Mouse (Mus musculus): ENCODE measurements around the gene Ruvbl1.

Gene Ruvbl1

DNA sequence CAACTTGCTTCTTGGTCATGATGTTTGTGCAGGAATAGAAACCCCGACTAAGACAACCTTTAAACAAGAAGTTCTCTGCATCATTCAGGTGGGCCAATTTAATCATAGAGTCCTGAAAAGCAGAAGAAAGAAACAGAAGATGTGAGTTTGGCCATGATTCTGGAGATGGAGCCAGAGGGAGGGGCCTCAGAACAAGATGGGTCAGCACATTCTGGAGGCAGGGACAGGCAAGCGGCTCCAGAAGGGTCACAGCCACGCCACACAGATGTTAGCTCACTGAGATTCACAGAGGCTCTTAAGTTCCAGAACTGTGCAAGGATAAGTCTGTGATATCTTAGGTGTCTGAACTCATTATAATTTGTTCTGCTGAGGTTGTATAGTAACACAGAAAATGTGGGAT is 79.0 kb downstream of the Ruvbl1 start:
- DNase-seq (ENCODE audit: low read depth in 2 of 2, low spot score in 2 of 2), result no peak

DNA sequence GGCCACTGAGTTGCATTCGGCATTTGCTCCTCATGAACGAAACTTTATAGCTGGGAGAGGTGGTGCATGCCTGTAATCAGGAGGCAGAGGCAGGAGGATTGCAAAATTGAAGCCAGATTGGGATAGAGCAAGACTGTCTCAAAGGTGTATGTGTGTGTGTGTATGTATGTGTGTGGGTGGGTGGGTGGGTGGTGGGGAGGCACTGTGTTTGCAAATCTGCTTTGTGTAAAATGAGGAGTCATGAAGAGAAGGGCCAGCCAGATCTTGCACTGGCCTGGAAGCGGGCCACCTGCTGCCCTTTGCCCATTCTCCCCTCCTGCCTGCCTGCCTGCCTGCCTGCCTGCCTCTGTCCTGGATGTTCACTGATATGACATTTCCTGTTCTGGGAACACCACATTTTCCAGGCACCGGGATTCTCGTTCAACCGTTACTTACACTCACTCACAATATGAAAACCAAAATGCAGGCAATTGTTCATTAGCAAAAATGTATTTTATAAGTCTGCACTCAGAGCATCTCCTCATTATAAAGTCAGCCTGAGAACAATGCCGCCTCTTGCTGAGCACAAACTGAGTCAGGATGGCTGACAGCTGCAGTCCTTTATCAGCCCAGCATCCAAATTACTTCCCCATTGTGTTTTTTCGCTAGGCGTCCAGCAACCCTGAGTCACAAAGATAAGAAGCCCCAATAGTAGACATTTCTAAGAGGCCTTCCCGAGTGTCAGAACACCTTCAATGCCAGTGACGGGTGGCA is 79.6 kb downstream of the Ruvbl1 start:
- DNase-seq (ENCODE audit: low read depth in 2 of 2, low spot score in 2 of 2), result no peak

DNA sequence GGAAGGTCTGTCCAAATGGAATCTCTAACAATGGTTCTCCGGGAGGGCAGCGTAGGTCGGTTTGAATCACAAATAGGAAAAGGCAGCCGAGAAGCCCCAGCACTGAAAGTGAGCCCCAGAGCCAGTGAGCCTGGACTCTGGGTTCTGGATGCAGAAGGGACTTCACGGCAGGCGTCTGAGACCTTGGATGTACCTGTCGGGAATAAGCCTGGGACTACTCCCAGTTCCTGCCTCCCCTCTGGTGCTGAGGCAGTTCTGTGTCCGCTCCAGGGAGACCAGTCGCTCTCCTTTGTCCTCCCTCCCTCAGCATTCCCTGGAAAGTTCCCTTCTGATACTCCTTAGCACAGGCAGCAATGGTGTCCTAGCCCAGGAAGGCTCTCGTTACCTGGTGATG is 80.2 kb downstream of the Ruvbl1 start:
- DNase-seq (ENCODE audit: low read depth in 2 of 2, low spot score in 2 of 2), result no peak

Measured in CD8-positive naive resting alpha-beta T cell, adult 2 months (primary cell).